Mouse (Mus musculus) liver, postnatal 0 days (tissue): ENCODE results near the gene Cog1.

Experiments used
- CTCF ChIP-seq: sonication (generic); IDR thresholded peaks from 2 replicates; pipeline ENCODE4 v1.5.1; 2016; ENCODE audit warnings: antibody characterized with exemption, low read depth
- EP300 ChIP-seq: IDR thresholded peaks from 2 replicates; pipeline ENCODE4 v1.6.1; 2016; ENCODE audit warnings: antibody characterized with exemption, low read depth, mild to moderate bottlenecking

DNA sequence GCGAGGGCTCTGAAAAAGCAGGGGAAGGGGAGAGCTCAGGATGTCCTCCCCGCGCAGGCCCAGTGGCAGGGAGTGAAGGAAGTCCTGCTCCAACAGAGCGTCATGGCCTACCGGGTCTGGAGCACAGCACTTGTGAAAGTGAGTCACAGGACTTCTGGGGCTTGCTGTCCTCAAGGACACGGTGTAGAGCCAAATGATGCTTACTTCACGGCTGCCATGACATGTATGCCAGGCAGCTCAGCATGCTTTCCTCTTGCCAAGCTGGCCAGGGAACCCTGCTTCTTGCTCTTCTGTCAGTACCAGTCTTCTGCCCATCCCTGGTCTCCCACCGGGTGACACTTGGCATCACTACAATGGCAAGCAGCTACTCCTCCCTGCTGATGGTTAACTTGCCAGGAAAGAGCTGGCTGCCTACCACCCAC is 7.6 kb downstream of the Cog1 start:
- no peak for TF ChIP-seq EP300
- no peak for TF ChIP-seq CTCF
